In the genomic region with DNA sequence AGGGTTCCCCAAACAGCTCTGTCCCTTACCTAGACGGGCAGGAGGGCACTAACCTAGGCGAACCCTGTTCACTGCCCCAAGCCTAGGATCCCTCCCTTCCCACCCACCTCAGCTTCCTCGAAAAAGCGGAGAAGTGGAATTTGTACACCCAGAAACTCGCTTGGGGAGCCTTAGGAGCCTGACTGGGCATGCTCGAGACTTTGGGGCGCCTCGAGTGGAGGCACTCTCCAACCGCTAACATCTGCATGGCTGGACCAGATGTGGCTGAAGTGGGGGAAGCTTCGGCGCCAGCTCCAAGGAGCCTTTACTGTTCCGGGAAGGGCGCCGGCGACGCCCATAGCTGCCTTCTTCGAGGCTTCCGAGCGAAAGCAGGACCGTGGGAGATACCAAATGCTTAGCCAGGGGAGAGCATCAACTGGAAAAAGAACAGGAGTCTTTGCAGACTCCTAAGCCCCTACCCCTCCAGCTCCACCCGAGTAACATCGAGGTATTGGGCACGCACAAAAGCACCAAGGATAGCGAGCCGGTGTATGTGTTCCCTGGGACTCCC, we compare ENCODE assay signal across 8 mouse cellular contexts. TPM values are rescaled to one million over a fixed set of nuclear protein-coding genes. Genes with fewer than 3 reads are reported as not detected.
DNase-seq lines count a peak whose midpoint lies in the region; ATAC-seq and TF ChIP-seq lines count a peak whose summit lies in the region.

No protein-coding gene starts in this region.

- H3K27me3 ChIP-seq in heart, postnatal 0 days (ENCODE audit: control insufficient read depth, insufficient read depth, low read length) = peaks cover 17% of the 10 kb centered on the region
- H3K27me3 ChIP-seq in hindbrain, embryonic 10.5 days (ENCODE audit: insufficient read depth, poor library complexity, severe bottlenecking) = peaks cover 31% of the 10 kb centered on the region
- peaks cover 41% of the 10 kb centered on the region for H3K27me3 ChIP-seq in limb, embryonic 10.5 days (ENCODE audit: low read depth, poor library complexity, severe bottlenecking)

- H3K9me3 ChIP-seq in heart, postnatal 0 days (replicated peaks; ENCODE audit: control insufficient read depth, low read length) = no peaks in the 10 kb centered on the region
- H3K9me3 ChIP-seq in hindbrain, embryonic 10.5 days = no peaks in the 10 kb centered on the region
- no peaks in the 10 kb centered on the region for H3K9me3 ChIP-seq in limb, embryonic 10.5 days (replicated peaks)

- WGBS in heart, postnatal 0 days = 18% methylated on average over 25 of the region's 25 CpGs
- 20% methylated on average over 25 of the region's 25 CpGs for WGBS in hindbrain, embryonic 10.5 days
- WGBS in limb, embryonic 10.5 days = 16% methylated on average over 25 of the region's 25 CpGs

- DNase-seq in heart, postnatal 0 days (ENCODE audit: low spot score) = no peak
- DNase-seq in heart, adult 18-20 months = no peak
- DNase-seq in cerebellum, postnatal 36 days = peak; percentile 34 to 52
- DNase-seq in hindbrain, embryonic 10.5 days (ENCODE audit: low spot score) = peak; percentile 26
- peak; percentile 42 for DNase-seq in limb, embryonic 10.5 days (ENCODE audit: low spot score)
- DNase-seq in right cerebral cortex, postnatal 10 days (ENCODE audit: low spot score in 2 of 2) = peak; percentile 52 to 63
- no peak for DNase-seq in c-Kit-positive CD71-positive TER-119-positive erythroid progenitor cells, embryonic 14.5 days (ENCODE audit: low spot score)

- peak overlapping the region; percentile 56 for H3K4me2 ChIP-seq in heart, postnatal 0 days (ENCODE audit: low read depth, low read length)

- no peaks in the 10 kb centered on the region for H3K4me1 ChIP-seq in heart, postnatal 0 days (ENCODE audit: control insufficient read depth, insufficient read depth)
- H3K4me1 ChIP-seq in hindbrain, embryonic 10.5 days (replicated peaks) = no peaks in the 10 kb centered on the region; the same call in 1 of the 2 replicates
- no peaks in the 10 kb centered on the region for H3K4me1 ChIP-seq in limb, embryonic 10.5 days

- no peak for TF ChIP-seq EP300 in heart, postnatal 0 days (IDR thresholded peaks at IDR 0.05; ENCODE audit: low read depth)

- H3K9ac ChIP-seq in heart, postnatal 0 days (replicated peaks; ENCODE audit: low read depth, low read length) = no peak overlapping the region

- H3K4me3 ChIP-seq in heart, postnatal 0 days (ENCODE audit: low read depth, low read length) = peak overlapping the region; percentile 30
- H3K4me3 ChIP-seq in hindbrain, embryonic 10.5 days = peak overlapping the region; percentile 52
- H3K4me3 ChIP-seq in limb, embryonic 10.5 days = peak overlapping the region; percentile 43

- no peak for ATAC-seq in heart, postnatal 0 days (ENCODE audit: insufficient read depth, low read depth)
- no peak for ATAC-seq in erythroid progenitor cell, adult 5-6 weeks (replicated peaks; ENCODE audit: low FRiP score, poor library complexity, severe bottlenecking)

- no peaks in the 10 kb centered on the region for H3K36me3 ChIP-seq in heart, postnatal 0 days (replicated peaks; ENCODE audit: control insufficient read depth, insufficient read depth, low read length)
- no peaks in the 10 kb centered on the region for H3K36me3 ChIP-seq in hindbrain, embryonic 10.5 days
- no peaks in the 10 kb centered on the region for H3K36me3 ChIP-seq in limb, embryonic 10.5 days

- TF ChIP-seq CTCF in heart, postnatal 0 days (IDR thresholded peaks at IDR 0.05; ENCODE audit: low read depth) = no peak

- H3K27ac ChIP-seq in heart, postnatal 0 days (ENCODE audit: low read depth) = no peak overlapping the region
- no peak overlapping the region for H3K27ac ChIP-seq in hindbrain, embryonic 10.5 days
- H3K27ac ChIP-seq in limb, embryonic 10.5 days = no peak overlapping the region

RNA-seq across cellular contexts. Expression of a gene that starts 1.1 kb away (rescaled TPM):
- total RNA-seq in heart, postnatal 0 days (2014; rRNA removed; ENCODE audit: low replicate concordance) = not detected in 2 replicates
- not detected in 2 replicates for polyA plus RNA-seq in heart, postnatal 0 days (2015; fragmentation: Nextera tagmentation; extraction: Ambion mirVana)
- total RNA-seq in heart, adult 18-20 months (2021) = under 1 TPM; 0.05 to 0.15 TPM
- 0.85 and 0.94 TPM in 2 replicates for polyA plus RNA-seq in hindbrain, embryonic 10.5 days (2016; fragmentation: Nextera tagmentation; extraction: Ambion mirVana)
- 0.15 and 0.21 TPM in 2 replicates for polyA plus RNA-seq in limb, embryonic 10.5 days (2016; fragmentation: Nextera tagmentation; extraction: Ambion mirVana)
- not detected in 2 replicates for total RNA-seq in erythroid progenitor cell, adult 5-6 weeks (2015; ENCODE audit: low replicate concordance)
- total RNA-seq in erythroid progenitor cell, adult 5-6 weeks (2017; ENCODE audit: low replicate concordance) = not detected in 2 replicates

Comparison
In these comparisons a context has a peak if more than half of its experiments do, and no peak if none do; other contexts are left out.
1. DNase-seq: peak in cerebellum, postnatal 36 days (2 of 2), hindbrain, embryonic 10.5 days (single experiment), limb, embryonic 10.5 days (single experiment) and right cerebral cortex, postnatal 10 days (2 of 2); none in heart, postnatal 0 days (single experiment), heart, adult 18-20 months (0 of 2) and c-Kit-positive CD71-positive TER-119-positive erythroid progenitor cells, embryonic 14.5 days (single experiment).
2. Peak in every context shown above with its lines, with median percentiles within 50 percentile points of each other: H3K4me3 ChIP-seq.